Mouse (Mus musculus) kidney, postnatal 0 days (tissue): ENCODE measurements around the gene Prx. TPM values are rescaled to one million over a fixed set of nuclear protein-coding genes. Genes with fewer than 3 reads are reported as not detected.
"Not testable (repeated sequence)": the region's sequence is repeated elsewhere in the genome, so short reads cannot be mapped to it uniquely, and the experiment has no call there.

Experiments
- ATAC-seq: fragments of 200-750 bp; cut with Nextera tagmentation; replicated peaks from 2 replicates; pipeline ENCODE4 v1.8.0; 2017; ENCODE audit warnings: low read depth, moderate number of reproducible peaks, moderate TSS enrichment, moderate library complexity; ENCODE audit not compliant: low FRiP score
- DNase-seq: peaks from one replicate; pipeline ENCODE4 v3.0.0-alpha.2; 2016; ENCODE audit warnings: low spot score
- H3K27ac ChIP-seq: fragments of 300-500 bp; sonication (generic); 2 replicates; pipeline ENCODE4 v1.5.1; 2014; ENCODE audit warnings: mild to moderate bottlenecking
- H3K27me3 ChIP-seq: fragments of 300-500 bp; sonication (generic); 2 replicates; pipeline ENCODE4 v1.6.1; 2014; ENCODE audit warnings: low read length, mixed read lengths; ENCODE audit not compliant: insufficient read depth
- H3K36me3 ChIP-seq: fragments of 300-500 bp; sonication (generic); 2 replicates; pipeline ENCODE4 v1.6.1; 2014; ENCODE audit warnings: low read length, mixed read lengths; ENCODE audit not compliant: insufficient read depth
- H3K4me1 ChIP-seq: fragments of 300-500 bp; sonication (generic); replicated peaks from 2 replicates; pipeline ENCODE4 v1.6.1; 2014; ENCODE audit warnings: antibody characterized with exemption, low read length, mixed read lengths; ENCODE audit not compliant: insufficient read depth
- H3K4me2 ChIP-seq: fragments of 300-500 bp; sonication (generic); 2 replicates; pipeline ENCODE4 v1.6.1; 2014; ENCODE audit warnings: mild to moderate bottlenecking, low read length, moderate library complexity, mixed read lengths
- H3K4me3 ChIP-seq: fragments of 300-500 bp; sonication (generic); replicated peaks from 2 replicates; pipeline ENCODE4 v1.5.1; 2014; ENCODE audit warnings: low read depth, low read length
- H3K9ac ChIP-seq: fragments of 300-500 bp; sonication (generic); 2 replicates; pipeline ENCODE4 v1.6.1; 2014; ENCODE audit warnings: low read depth, low read length
- H3K9me3 ChIP-seq: fragments of 300-500 bp; sonication (generic); replicated peaks from 2 replicates; pipeline ENCODE4 v1.6.1; 2016; ENCODE audit warnings: low read length, inconsistent platforms, mixed read lengths
- CTCF ChIP-seq: IDR thresholded peaks from 2 replicates; pipeline ENCODE4 v1.5.1; 2016; ENCODE audit warnings: antibody characterized with exemption, low read depth, mild to moderate bottlenecking, moderate library complexity
- WGBS: fragments of 180-500 bp; shearing (Covaris S2); extraction: QIAGEN DNeasy Blood & Tissue Kit; methylation state at CpG from one replicate; pipeline ENCODE4 v1.1.7; 2014; 5-methylcytosine and 5-hydroxymethylcytosine counted together
- polyA plus RNA-seq: library from polyadenylated mRNA; unstranded; fragments of >200 nt; fragmentation: Nextera tagmentation; extraction: Ambion mirVana; gene quantifications from 2 replicates; pipeline ENCODE4 v1.2.1, GENCODE M21; 2015

The Prx gene
- polyA plus RNA-seq, 1 experiment from 2014 or later = 4.1 TPM

- no peak for TF ChIP-seq CTCF
- Histone ChIP-seq H3K27ac (0 out of 2 replicates have a peak overlapping the region, but pooled peaks have one; percentile 4), H3K27me3 (no peaks in the 10 kb centered on the region), H3K4me1 (peaks cover 12% of the 10 kb centered on the region), H3K9ac (no peak overlapping the region), H3K4me3 (no peak overlapping the region), H3K9me3 (no peaks in the 10 kb centered on the region), H3K36me3 (0 out of 2 replicates have a peak, but pooled peaks cover 5% of the 10 kb centered on the region), H3K4me2 (no peak overlapping the region)
- WGBS = 77% methylated on average over 5 of the region's 5 CpGs
- DNase-seq (no peak), ATAC-seq (no peak)
Observed at GRCm38 (mm10) chr7:27493450-27493849, 5.7 kb upstream of the Prx start.

GRCm38 (mm10) chr7:27494659-27495367, 4.3 kb upstream of the Prx start:
- not testable (repeated sequence) for H3K9me3 ChIP-seq, H3K4me3 ChIP-seq, H3K36me3 ChIP-seq, H3K4me2 ChIP-seq, H3K27ac ChIP-seq, DNase-seq, H3K9ac ChIP-seq, H3K27me3 ChIP-seq, H3K4me1 ChIP-seq, ATAC-seq
- 92% methylated on average over 8 of the region's 9 CpGs for WGBS

DNA sequence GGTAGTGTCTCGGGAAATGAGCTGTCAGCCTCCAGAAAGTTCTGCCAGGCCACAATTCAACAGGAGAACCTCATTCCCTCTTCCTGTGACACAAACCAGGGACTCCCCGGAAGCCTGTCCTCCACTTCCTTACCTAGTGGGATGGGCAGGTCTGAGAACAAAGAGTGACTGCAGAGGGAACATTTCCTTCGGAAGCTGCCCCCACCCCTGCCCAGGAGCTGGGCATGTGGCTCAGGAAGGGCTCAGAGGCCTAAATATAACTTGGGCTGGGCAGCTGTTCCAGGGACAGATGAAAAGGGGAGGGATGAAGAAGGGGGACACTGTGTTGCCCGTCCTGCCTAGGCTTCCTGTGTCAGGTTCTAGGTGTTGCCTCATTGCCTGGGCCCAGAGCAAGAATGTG, 2.5 kb downstream of the Prx start:
- no peak for TF ChIP-seq CTCF
- no peak overlapping the region for H3K4me3 ChIP-seq
- H3K9me3 ChIP-seq = no peaks in the 10 kb centered on the region
- ATAC-seq = no peak
- H3K36me3 ChIP-seq = no peaks in the 10 kb centered on the region
- DNase-seq = peak; percentile 22
- H3K4me1 ChIP-seq = peaks cover 1% of the 10 kb centered on the region
- H3K27ac ChIP-seq = peak overlapping the region; percentile 14; the same call in 1 of the 2 replicates
- H3K4me2 ChIP-seq = no peak overlapping the region
- 60% methylated on average over 4 of the region's 4 CpGs for WGBS
- H3K9ac ChIP-seq = no peak overlapping the region
- H3K27me3 ChIP-seq = no peaks in the 10 kb centered on the region

DNA sequence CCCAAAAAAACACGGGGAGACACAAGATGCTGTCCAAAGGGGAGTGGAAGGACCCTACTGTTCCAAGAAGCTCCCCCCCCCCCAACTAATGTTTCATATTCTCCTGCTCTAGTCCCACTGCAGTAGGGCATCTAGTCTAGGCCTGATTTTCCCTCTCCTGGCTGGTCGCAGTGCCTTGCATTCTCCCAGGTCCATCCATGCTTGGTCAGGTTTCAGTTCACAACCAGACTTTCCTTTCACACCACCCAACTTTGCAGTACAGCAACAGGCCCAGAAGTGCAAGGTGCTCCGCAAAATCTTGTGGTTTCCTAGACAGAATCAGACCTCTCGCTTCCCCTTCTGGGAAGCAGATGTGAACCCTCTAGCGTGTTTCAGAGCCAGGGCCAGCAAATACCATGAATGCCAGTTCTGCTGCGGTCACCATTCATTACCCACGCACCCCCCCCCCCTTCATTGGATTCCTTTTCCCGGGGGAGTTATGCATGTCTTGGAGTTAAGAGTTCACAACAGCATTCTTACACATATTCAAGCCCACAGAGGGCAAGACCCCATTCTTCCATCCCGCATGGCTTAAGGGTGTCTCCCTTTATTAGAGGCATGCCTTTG, 7.7 kb downstream of the Prx start:
- no peaks in the 10 kb centered on the region for H3K36me3 ChIP-seq
- peak overlapping the region; percentile 100 for H3K27ac ChIP-seq
- H3K9me3 ChIP-seq = no peaks in the 10 kb centered on the region
- H3K4me3 ChIP-seq = peak overlapping the region; percentile 55; the same call in 1 of the 2 replicates
- peaks cover 6% of the 10 kb centered on the region for H3K4me1 ChIP-seq
- no peak for ATAC-seq
- peak overlapping the region; percentile 3; the same call in 1 of the 2 replicates for H3K9ac ChIP-seq
- 23% methylated on average over 9 of the region's 9 CpGs for WGBS
- TF ChIP-seq CTCF = no peak
- no peaks in the 10 kb centered on the region for H3K27me3 ChIP-seq
- DNase-seq = peak; percentile 64
- H3K4me2 ChIP-seq = peak overlapping the region; percentile 69

- Histone ChIP-seq H3K9me3 (no peaks in the 10 kb centered on the region), H3K36me3 (no peaks in the 10 kb centered on the region), H3K9ac (peak overlapping the region; percentile 82), H3K27ac (peak overlapping the region; percentile 100), H3K4me2 (peak overlapping the region; percentile 69), H3K4me1 (peaks cover 6% of the 10 kb centered on the region), H3K27me3 (no peaks in the 10 kb centered on the region), H3K4me3 (peak overlapping the region; percentile 55)
- DNase-seq (peak; percentile 99), ATAC-seq (peak; percentile 93)
- TF ChIP-seq CTCF = peak; percentile 35; the same call in 1 of the 2 replicates
- under 1% methylated on average over 54 of the region's 54 CpGs for WGBS
Observed at GRCm38 (mm10) chr7:27507711-27508647, 8.9 kb downstream of the Prx start.

- 19% methylated on average over 6 of the region's 6 CpGs for WGBS
Observed at GRCm38 (mm10) chr7:27508648-27509005, 9.5 kb downstream of the Prx start.

More at GRCm38 (mm10) chr7:27508648-27509005, 9.5 kb downstream of the Prx start:
- Histone ChIP-seq H3K9me3 (no peaks in the 10 kb centered on the region), H3K36me3 (no peaks in the 10 kb centered on the region), H3K27ac (peak overlapping the region; percentile 100), H3K4me3 (peak overlapping the region; percentile 55), H3K4me1 (peaks cover 6% of the 10 kb centered on the region), H3K27me3 (no peaks in the 10 kb centered on the region), H3K4me2 (peak overlapping the region; percentile 69), H3K9ac (0 out of 2 replicates have a peak overlapping the region, but pooled peaks have one; percentile 37)
- DNase-seq = peak; percentile 86
- peak; percentile 61 for ATAC-seq
- TF ChIP-seq CTCF = peak; percentile 78
